Mouse (Mus musculus) G1E (cell line): ENCODE data around the gene Sap30bp. TPM values are rescaled to one million over a fixed set of nuclear protein-coding genes. Genes with fewer than 3 reads are reported as not detected.

Experiments used
- ATAC-seq: 2 replicates; pipeline ENCODE4 v1.8.0; 2016; ENCODE audit warnings: mild to moderate bottlenecking; ENCODE audit not compliant: insufficient number of reproducible peaks, poor library complexity, low FRiP score, severe bottlenecking; ENCODE audit errors: extremely low read depth
- DNase-seq: peaks from one replicate; pipeline ENCODE4 v3.0.0; 2012; ENCODE audit warnings: low spot score
- H3K27me3 ChIP-seq: 2 replicates; pipeline ENCODE4 v1.6.1; 2012; ENCODE audit warnings: mild to moderate bottlenecking, low read length, inconsistent platforms; ENCODE audit not compliant: insufficient read depth
- H3K36me3 ChIP-seq: replicated peaks from 2 replicates; pipeline ENCODE3; 2012; ENCODE audit warnings: mild to moderate bottlenecking, inconsistent platforms
- H3K4me1 ChIP-seq: 2 replicates; pipeline ENCODE4 v1.6.1; 2012; ENCODE audit warnings: low read depth, low read length, inconsistent platforms, mixed read lengths; ENCODE audit not compliant: insufficient read depth
- H3K4me3 ChIP-seq: 2 replicates; pipeline ENCODE4 v1.5.1; 2012; ENCODE audit warnings: low read depth, mild to moderate bottlenecking, inconsistent platforms, low read length, moderate library complexity, mixed read lengths
- H3K9me3 ChIP-seq: replicated peaks from 2 replicates; pipeline ENCODE4 v1.6.1; 2012; ENCODE audit warnings: inconsistent platforms
- CTCF ChIP-seq: IDR thresholded peaks from 2 replicates; pipeline ENCODE4 v1.5.1; 2012; ENCODE audit warnings: low read depth, low read length, inconsistent platforms, mixed read lengths
- GATA1 ChIP-seq: IDR thresholded peaks from 2 replicates; pipeline ENCODE4 v1.6.1; 2012; ENCODE audit warnings: borderline replicate concordance, low read length, inconsistent platforms, mixed read lengths
- GATA2 ChIP-seq: IDR thresholded peaks from 2 replicates; pipeline ENCODE4 v1.6.1; 2012; ENCODE audit warnings: low read depth, low read length, inconsistent platforms, borderline replicate concordance
- POLR2AphosphoS5 ChIP-seq: IDR thresholded peaks from 2 replicates; pipeline ENCODE4 v1.6.1; 2012; ENCODE audit warnings: low read depth, low read length, inconsistent platforms; ENCODE audit not compliant: insufficient replicate concordance
- TAL1 ChIP-seq: conservative IDR thresholded peaks from 2 replicates; pipeline ENCODE4 v1.6.1; 2012; ENCODE audit warnings: low read depth, low read length, inconsistent platforms, mixed read lengths
- polyA plus RNA-seq: library from polyadenylated mRNA; stranded (reverse); fragments of >175 nt; gene quantifications from 2 replicates; pipeline ENCODE4 v1.2.3, GENCODE M21; 2012
- total RNA-seq, 2 experiments: library from RNA; stranded (forward) in 1 of 2; stranded (reverse) in 1 of 2; fragments of 200-1000 nt in 1 of 2; fragments of >200 nt in 1 of 2; fragmentation: Nextera tagmentation in 1 of 2; gene quantifications; 2 replicates each; pipeline ENCODE4 v1.2.3; 2014 to 2017

The Sap30bp gene
- total and polyA plus RNA-seq, 3 experiments, result 27.8 to 131 (median 30.8) TPM

DNA sequence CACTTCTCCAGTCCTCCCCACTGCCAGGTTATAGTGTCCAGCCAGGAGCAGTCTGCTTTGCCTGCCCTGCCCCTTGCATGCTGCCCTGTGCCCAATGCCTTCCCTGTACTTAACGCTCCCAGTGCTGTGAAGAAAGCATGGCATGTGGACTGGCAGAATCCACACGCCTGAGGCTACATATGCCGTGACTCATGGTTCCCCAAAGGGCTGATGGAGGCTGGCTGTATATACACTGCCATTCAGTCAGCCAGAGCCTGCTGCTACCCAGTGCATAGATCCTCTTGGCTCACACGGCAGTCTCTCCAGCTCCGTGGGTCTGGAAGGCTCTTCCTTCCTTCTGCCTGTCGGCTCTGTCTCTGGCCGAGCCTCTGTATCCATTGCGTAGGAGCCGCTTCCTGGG lies 15.2 kb downstream of the Sap30bp start:
- Histone ChIP-seq H3K36me3 (peaks cover 100% of the 10 kb centered on the region), H3K4me3 (no peak overlapping the region), H3K9me3 (no peaks in the 10 kb centered on the region), H3K4me1 (no peaks in the 10 kb centered on the region), H3K27me3 (no peaks in the 10 kb centered on the region)
- no peak for TF ChIP-seq TAL1
- TF ChIP-seq GATA2, result no peak
- no peak for ATAC-seq
- no peak for DNase-seq

DNA sequence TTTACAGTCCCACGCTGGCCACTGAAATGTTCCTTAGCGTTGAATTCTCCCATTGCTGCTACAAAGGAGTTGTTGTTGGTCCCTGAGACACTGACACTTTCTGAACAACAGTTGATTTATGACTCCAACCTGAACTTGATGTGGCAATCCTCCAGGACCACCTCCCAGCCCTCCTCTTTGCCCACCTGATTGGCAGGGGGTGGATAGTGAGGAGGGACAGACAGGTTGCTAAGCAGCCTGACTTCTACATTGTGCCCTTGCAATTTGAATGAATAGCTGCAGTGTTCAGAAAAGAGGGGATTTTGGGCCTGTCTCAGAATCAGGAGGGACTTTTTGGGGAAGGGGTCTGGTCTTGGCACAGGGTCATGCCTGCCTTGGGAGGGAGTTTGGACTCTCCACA lies 17.6 kb downstream of the Sap30bp start:
- DNase-seq (no peak), ATAC-seq (no peak)
- Histone ChIP-seq H3K4me1 (no peaks in the 10 kb centered on the region), H3K9me3 (no peaks in the 10 kb centered on the region), H3K4me3 (no peak overlapping the region), H3K36me3 (peaks cover 100% of the 10 kb centered on the region), H3K27me3 (no peaks in the 10 kb centered on the region)
- TF ChIP-seq POLR2AphosphoS5, result no peak
- TF ChIP-seq GATA1, result no peak
- no peak for TF ChIP-seq GATA2
- no peak for TF ChIP-seq TAL1
- TF ChIP-seq CTCF, result no peak

DNA sequence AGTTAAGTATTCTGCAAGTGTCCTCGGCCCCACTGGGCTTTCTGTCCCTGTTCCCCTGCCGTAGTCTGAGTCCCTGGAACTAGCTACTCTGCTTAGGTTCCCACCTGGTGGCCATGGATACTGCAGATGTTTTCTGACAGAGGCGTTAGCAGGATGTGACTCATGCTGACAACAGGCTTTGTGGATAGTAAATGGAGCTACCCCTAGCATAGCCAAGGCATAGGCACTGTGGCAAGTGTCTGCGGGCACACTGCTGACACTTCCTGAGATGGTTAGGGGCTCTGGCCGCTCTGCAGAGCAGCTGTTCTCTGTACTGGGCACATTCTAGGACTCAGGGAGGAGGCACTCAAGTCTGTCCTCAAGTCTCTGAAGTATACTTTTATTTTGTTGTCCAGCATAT lies 21.6 kb downstream of the Sap30bp start:
- ATAC-seq (no peak), DNase-seq (no peak)
- Histone ChIP-seq H3K27me3 (no peaks in the 10 kb centered on the region), H3K4me1 (no peaks in the 10 kb centered on the region), H3K36me3 (peaks cover 93% of the 10 kb centered on the region), H3K4me3 (no peak overlapping the region), H3K9me3 (no peaks in the 10 kb centered on the region)
- TF ChIP-seq GATA1 (no peak), GATA2 (no peak), POLR2AphosphoS5 (no peak), TAL1 (no peak), CTCF (no peak)

DNA sequence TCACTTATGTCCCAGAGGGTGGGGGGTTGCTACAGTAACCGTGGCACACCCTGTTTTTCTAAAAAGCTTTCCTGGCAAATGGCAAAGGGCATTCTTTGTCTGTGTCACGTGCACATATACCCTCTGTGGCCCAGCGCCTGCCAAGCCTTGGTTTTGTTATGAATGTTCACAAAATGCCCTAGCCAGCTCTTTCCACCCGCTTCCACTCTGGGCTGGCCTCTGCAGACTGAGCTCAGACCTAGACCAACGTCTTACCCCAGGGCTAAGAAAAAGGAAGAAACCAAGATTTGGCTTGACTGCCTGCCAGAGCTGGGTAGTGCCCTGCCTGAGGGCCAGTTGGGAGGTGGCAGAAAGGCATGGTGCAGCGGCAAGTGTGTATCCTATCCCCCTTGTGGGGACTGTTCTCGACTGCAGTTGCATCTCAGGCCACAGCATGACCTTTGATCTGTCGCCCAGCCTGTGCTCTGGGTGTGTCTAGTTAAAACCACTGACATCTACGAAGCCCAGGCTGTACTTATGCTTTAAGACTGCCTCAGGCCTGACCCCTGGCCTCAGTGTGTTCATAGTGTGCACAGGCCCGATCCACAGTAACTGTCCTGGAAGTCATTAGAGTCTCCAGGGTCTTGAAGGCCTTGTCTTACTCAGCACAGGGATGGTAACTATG lies 22.2 kb downstream of the Sap30bp start:
- Histone ChIP-seq H3K36me3 (peaks cover 93% of the 10 kb centered on the region), H3K4me1 (no peaks in the 10 kb centered on the region), H3K4me3 (no peak overlapping the region), H3K27me3 (no peaks in the 10 kb centered on the region), H3K9me3 (no peaks in the 10 kb centered on the region)
- TF ChIP-seq POLR2AphosphoS5, result no peak
- no peak for TF ChIP-seq GATA1
- TF ChIP-seq GATA2, result no peak
- no peak for TF ChIP-seq CTCF
- no peak for TF ChIP-seq TAL1
- ATAC-seq (no peak), DNase-seq (no peak)

DNA sequence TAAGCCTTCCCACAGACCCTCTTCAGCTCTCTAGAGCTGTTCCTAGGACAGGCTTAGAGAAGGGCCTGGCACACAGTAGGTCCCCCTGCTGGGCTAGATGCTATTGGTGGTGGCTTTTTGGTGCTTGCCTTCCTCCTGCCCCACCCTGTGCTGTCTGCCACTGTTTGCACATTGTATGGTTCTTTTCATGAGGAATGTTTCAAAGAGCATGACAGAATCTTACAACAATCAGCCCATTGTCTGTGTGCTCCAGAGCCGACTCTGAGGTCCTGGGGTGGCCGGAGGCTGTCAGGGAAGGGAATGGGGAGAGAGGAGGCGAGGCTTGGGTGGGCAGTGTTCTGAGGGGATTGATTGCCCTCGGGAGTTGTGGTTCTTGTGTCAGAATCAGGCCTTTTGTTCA lies 23.4 kb downstream of the Sap30bp start:
- ATAC-seq, result no peak
- no peak for DNase-seq
- Histone ChIP-seq H3K4me3 (no peak overlapping the region), H3K27me3 (no peaks in the 10 kb centered on the region), H3K4me1 (no peaks in the 10 kb centered on the region), H3K9me3 (no peaks in the 10 kb centered on the region), H3K36me3 (peaks cover 93% of the 10 kb centered on the region)
- TF ChIP-seq GATA1 (no peak), GATA2 (no peak), TAL1 (no peak), POLR2AphosphoS5 (no peak), CTCF (no peak)

DNA sequence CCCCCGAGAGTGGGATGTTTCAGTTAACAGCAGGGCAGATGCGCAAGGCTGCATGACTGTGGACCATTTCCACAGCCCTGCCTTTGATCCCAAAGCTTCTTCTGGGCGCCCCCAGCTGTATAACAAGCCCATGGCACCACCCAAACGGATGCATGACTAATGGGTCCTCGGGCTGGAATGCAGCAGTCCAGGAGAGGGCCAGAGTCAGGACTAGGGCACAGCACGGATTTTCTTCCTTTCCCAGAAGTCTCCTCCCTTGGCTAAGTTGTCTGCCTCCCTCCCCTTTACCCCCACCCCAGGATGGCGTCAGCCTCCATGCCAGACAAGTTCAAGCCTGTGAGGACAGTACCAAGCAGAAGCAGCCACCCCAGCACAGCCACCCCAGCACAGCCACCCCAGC lies 24.9 kb downstream of the Sap30bp start:
- H3K36me3 ChIP-seq, result peaks cover 93% of the 10 kb centered on the region
- H3K9me3 ChIP-seq, result no peaks in the 10 kb centered on the region
- DNase-seq (no peak), ATAC-seq (no peak)
- H3K27me3 ChIP-seq, result no peaks in the 10 kb centered on the region
- TF ChIP-seq GATA2 (no peak), CTCF (no peak), POLR2AphosphoS5 (no peak), TAL1 (no peak), GATA1 (no peak)
- H3K4me1 ChIP-seq, result no peaks in the 10 kb centered on the region
- no peak overlapping the region for H3K4me3 ChIP-seq

DNA sequence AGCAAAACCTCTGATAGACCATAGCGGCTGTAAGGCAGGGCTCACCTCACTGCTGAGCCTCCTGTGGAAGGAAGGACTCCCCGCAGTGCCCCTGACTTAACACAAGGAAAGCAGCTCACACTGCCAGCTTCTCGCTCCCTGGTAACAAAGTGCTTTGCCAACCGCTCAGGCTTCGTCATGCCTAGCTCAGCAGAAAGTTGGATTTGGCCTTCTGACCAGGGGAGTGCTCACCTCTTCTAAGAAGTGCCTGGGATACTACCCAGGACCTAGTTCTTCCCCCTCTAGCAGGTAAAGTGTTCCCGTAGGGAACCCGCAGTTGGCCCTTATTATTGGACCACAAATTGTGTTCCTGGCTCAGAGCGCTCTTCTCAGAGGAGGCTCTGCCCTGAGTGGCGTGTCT lies 25.9 kb downstream of the Sap30bp start:
- H3K36me3 ChIP-seq, result peaks cover 93% of the 10 kb centered on the region
- DNase-seq (no peak), ATAC-seq (no peak)
- peaks cover 1% of the 10 kb centered on the region; the same call in 1 of the 2 replicates for H3K27me3 ChIP-seq
- H3K4me1 ChIP-seq, result peaks cover 3% of the 10 kb centered on the region; the same call in 1 of the 2 replicates
- H3K4me3 ChIP-seq, result no peak overlapping the region
- TF ChIP-seq GATA1, result no peak
- TF ChIP-seq GATA2, result no peak
- no peak for TF ChIP-seq TAL1
- TF ChIP-seq CTCF, result no peak
- TF ChIP-seq POLR2AphosphoS5, result no peak
- no peaks in the 10 kb centered on the region for H3K9me3 ChIP-seq
